Mouse (Mus musculus): Measurements from ENCODE around the gene Plin1.

GRCm38 (mm10) chr7:79710831-79711230 is 21.9 kb downstream of the Plin1 start:
- TF ChIP-seq CTCF (IDR thresholded peaks at IDR 0.05; ENCODE audit: low read depth) (no peak), EP300 (IDR thresholded peaks at IDR 0.05; ENCODE audit: low read depth) (no peak)
